Mouse (Mus musculus) skeletal muscle tissue, postnatal 0 days (tissue): Measurements from ENCODE around the gene Gak. TPM values are rescaled to one million over a fixed set of nuclear protein-coding genes. Genes with fewer than 3 reads are reported as not detected.

Experiments
- polyA plus RNA-seq: library from polyadenylated mRNA; unstranded; fragments of >200 nt; fragmentation: Nextera tagmentation; extraction: Ambion mirVana; gene quantifications from 2 replicates; pipeline ENCODE4 v1.2.1, GENCODE M21; 2015

Gene Gak
- 16.2 and 16.5 TPM in 2 replicates for polyA plus RNA-seq

DNA sequence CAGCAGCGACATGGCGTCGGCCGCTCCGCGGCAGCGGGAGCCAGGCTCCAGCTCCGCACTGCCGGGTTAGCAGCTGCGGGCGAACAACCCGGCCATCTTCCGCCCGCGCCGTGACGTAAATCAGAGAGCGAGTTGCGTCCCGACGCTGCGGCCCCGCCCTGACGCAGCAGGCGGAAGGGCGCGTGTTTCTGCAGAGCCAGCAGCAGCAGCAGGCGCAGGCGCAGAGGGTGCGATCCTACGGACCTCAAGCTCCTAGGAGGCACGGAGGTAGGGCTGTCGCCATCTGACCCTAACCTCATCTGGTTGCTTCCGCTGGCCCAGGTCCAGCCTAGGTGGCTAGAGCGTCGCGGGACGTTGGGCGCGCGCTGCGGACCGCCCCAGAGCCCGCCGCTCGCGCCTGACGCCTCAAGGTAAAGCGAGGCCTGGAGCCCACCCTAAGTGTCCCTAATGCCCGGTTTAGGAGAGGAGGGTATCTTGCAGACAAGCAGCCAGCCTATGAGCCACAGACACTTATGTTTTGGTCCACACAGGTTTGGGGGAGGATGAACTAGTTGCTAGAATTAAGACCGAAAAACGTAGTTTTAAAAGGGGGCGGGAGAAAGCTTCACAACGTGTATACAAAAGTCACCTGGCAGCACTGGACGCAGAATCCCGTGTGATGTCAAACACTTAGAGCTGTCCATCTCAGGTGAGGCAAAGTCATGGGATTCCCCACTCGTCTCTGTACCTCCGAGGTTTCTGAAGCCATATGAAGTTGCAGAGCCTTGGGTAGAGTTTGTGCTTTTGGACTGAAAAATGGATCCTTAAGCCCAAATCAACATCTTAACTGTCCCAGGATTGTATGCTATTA, at the start of gene Gak, which contains the start of gene Tmem175:
TSS of gene Gak (minus strand) at position 122 of the 850 bp plus-strand sequence.
TSS of gene Tmem175 (plus strand) at position 137 of the 850 bp plus-strand sequence.

DNA sequence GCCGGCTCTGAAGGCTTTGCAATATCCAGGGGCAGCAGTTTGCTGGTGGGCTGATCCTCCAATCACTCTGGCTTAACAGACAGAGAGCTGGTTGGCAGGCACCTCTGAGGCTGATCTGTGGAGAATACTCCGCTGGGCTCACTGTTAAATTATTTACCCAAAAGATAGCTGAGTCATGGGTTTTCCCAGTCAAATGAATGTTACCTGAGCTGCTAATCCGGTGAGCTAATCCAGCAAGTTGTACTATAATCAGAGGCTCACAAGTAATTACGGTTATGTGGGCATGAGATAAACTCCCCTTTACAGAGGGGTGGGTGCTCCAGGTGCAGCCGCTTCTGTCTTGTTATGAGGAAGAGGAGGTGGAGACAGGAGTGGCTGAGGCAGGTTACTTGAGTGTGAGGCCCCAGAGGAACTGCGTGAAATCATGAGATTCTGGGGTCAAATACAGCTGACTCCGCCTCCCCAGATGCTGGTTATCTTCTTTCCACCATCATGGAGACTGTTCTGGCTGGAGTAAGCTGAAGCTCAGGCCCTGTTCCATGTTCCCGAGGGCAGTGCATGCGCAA, 45.8 kb upstream of the Gak start, which contains the start of gene Slc26a1:
TSS of gene Slc26a1 (minus strand) at position 319 of the 566 bp plus-strand sequence.

DNA sequence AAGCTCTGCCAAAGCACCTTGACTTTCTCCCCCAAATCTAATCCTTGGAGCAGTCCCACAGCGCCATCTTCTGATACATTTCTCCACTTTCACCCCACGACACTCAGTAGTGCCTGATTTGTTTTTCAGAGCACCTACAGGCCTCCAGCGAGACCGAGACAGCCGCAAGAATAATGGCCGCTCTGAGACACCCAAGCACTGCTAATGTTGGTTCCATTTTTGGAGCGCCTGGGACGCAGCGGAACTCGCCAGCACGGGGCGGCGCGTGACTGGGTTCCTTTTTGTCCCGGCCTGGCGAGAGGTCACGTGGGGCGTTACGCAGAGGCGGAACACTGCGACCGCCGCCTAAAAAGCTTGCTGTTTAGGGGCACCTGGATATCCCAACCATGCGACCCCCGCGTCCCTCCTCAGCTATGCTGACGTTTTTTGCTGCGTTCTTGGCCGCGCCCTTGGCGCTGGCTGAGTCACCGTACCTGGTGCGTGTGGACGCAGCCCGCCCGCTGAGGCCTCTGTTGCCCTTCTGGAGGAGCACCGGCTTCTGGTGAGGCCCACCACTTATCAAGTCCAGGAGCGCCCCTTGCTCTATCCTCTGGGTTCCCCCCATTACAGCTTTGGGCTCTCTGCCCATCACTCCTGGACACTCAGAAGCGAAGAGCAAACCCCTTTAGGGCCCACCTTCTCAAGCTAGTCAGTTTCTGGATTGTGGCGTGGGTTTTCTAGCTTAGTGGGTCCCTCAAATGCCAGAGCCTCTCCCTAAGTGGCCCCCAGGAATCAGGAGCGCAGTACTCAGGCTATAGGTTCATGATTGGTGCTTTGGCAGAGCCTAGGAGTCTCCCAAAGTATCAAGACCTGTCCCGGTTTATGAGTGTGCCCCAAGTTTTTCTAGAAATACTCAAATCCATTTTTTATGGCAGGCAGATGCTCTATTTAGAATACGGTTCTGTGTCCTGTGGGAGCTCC, 39.7 kb upstream of the Gak start, which contains the start of gene Dgkq:
TSS of gene Dgkq (minus strand) at position 696 of the 960 bp plus-strand sequence.

DNA sequence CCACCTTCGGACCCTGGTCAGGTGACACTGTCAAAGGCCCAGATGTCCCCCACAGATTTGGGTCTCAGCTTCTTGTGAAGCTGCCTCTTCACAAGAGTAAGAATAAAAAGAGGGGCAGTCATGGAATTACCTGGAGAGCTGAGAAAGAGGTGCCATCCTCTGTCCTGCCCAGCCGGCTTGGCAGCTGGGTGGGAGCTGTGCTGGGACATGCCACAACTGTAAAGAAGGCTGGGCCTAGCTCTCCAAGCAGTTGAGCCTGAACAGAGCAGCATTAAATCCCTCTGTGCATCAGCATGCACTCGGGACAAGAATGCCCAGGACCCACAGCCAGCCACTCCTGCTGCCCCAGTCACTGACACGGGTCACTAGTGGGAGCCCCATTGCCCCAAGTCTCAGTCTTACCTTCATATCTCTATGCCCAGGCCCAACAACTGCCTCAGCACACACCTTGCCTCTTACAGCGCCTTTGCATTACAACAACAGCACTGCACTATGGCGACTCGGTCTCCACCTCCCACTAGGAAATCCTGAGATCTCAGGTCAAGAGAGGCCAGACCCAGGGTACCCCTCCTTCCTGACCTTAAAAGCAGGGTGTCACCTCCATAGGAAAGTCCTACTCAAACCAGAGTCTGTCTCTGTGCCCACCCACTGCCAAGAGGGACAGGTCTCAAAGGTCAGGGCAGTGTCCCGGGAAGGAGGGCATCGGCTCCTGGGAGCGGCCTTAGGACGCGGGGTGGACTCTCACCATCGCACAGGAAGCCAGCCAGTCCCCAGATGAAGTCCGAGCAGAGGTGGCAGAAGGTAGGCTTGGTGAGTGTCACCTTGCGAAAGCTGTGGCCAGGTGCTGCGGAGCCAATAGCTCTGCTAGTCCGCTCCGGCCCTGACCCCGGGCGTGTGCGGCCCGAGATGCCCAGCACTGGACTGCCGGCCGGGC, 30.4 kb upstream of the Gak start, which contains the start of gene Idua:
TSS of gene Idua (plus strand) at position 634 of the 934 bp plus-strand sequence.

DNA sequence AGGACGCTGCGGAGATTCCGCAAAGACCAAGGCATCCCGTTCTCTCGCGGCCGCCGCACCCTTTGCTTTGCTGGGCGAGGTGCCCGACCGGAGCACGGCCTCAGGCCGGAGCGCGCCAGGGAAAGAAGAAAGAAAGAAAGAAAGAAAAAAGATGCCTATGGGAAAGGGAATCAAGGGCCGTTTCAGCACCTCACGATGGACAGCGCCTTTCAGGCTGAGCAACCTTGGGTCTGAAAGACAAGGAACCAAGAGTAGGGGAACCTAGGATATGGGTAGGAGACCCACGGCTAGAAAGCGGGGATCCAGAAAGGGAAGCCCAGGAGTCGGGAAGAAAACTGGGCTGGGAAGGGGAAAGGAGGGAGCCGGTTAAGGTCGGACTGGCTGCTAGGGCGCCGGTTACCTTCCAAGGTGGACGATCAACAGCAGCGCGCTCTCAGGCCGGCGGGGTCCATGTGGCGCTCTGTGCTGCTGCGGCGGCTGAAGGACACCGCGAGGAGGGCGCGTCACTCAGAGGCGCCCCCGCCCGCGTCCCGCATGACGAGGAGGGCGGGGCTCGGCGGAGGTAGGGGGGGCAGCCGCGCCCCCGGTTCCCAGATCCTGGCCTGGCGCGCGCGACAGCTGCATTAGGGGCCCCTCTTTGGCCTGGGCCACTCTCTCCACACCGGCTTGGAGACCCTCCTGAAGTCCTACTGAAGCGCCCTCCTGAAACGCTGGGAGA, 79.9 kb downstream of the Gak start, which contains the start of gene Cplx1:
TSS of gene Cplx1 (minus strand) at position 536 of the 718 bp plus-strand sequence.

Other genes starting within 250 kb of the Gak start
- 0.15 TPM in 1 of 2 replicates, not detected in the other for gene Pde6b, start 241.4 kb downstream of the Gak start, polyA plus RNA-seq
- gene Atp5k, start 195.3 kb downstream of the Gak start, polyA plus RNA-seq, result 1,042 and 1,105 TPM in 2 replicates
- 1.2 and 1.3 TPM in 2 replicates for gene Mfsd7a, start 180.9 kb downstream of the Gak start, polyA plus RNA-seq
- 18.0 and 22.5 TPM in 2 replicates for gene Pcgf3, start 168.5 kb downstream of the Gak start, polyA plus RNA-seq
- gene Cplx1, start 79.7 kb downstream of the Gak start, polyA plus RNA-seq, result 0.11 and 0.21 TPM in 2 replicates
- 14.6 and 15.1 TPM in 2 replicates for gene Tmem175, start within 50 bp of the Gak start, polyA plus RNA-seq
- 13.5 and 15.5 TPM in 2 replicates for gene Idua, start 30.6 kb upstream of the Gak start, polyA plus RNA-seq
- 2.9 and 3.0 TPM in 2 replicates for gene Dgkq, start 39.9 kb upstream of the Gak start, polyA plus RNA-seq
- 0.15 and 0.21 TPM in 2 replicates for gene Slc26a1, start 45.8 kb upstream of the Gak start, polyA plus RNA-seq
- gene Fgfrl1, start 62.6 kb upstream of the Gak start, polyA plus RNA-seq, result 117 and 158 TPM in 2 replicates
- not detected in 2 replicates for gene Rnf212, start 145.2 kb upstream of the Gak start, polyA plus RNA-seq
- gene Tmed11, start 165.6 kb upstream of the Gak start, polyA plus RNA-seq, result not detected in 2 replicates
- not detected in 2 replicates for gene Vmn2r8, start 179.1 kb upstream of the Gak start, polyA plus RNA-seq
- not detected in 2 replicates for gene Vmn2r9, start 222.8 kb upstream of the Gak start, polyA plus RNA-seq